Mouse (Mus musculus): ENCODE data around the gene C2cd3. TPM values are rescaled to one million over a fixed set of nuclear protein-coding genes. Genes with fewer than 3 reads are reported as not detected.

Gene C2cd3
- 1 to 10 TPM; 8.0 to 9.9 TPM for total RNA-seq (2021)

DNA sequence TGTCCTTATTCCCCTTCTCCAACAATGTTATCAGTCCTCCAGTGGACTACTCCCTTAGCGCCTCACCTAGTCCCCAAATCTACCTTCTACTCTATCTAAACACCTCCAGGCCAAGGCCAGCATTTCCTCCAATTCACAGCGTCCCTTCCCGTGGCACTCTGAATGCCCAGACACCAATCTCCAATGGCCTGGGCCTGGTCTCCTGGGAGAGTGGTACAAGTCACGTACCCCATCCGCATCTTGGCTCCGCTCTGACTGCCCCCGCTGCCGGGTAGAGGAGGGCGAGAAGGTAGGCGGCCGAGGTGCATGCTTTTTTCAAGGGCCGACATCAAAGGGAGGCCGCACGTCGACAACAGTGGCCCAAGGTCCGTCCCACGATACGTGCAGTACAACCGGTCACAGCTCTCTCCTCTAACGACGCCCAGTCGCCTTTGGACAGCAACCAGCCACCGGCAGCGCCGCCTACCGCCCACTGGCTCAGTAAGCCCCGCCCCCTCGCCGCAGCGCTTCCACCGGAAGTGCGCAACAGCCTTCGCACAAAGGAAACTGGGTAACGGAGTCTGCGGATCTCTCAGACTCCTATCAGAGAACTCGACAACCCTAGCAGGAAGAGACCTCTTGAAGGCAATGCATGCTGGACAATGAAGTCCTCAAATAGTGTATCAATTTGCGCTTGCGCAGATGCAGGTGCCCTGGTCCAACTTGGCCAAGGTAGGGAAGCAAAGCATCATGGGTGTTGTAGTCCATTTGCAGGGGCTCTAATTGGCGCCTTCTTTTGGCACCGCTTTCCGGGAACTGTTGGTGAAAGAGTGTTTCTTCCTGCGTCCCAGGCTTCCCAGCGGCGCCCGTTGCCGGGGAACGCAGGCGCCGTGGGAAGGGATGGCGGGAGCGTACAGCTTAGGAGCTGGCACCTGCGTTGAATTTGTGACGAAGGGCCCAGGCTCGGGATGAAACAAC, at the start of gene C2cd3, which contains the start of gene Ppme1:
Gene C2cd3 (plus strand): TSS at position 739 of the 957 bp plus-strand sequence.
Gene Ppme1 (minus strand): TSS at position 813 of the 957 bp plus-strand sequence.
- intact Hi-C loops (cut with DNase I) = loop anchor here (10.0 kb wide), 1 partner anchor 213 kb away; no protein-coding TSS in a partner anchor
- DNase-seq (ENCODE audit: low spot score) = peak; percentile 98

GRCm38 (mm10) chr7:100323721-100324120, 48.3 kb upstream of the C2cd3 start:
- intact Hi-C loops (cut with DNase I) = loop anchor here (2.0 kb wide), 1 partner anchor 45 kb away; no protein-coding TSS in a partner anchor
- DNase-seq (ENCODE audit: low spot score) = no peak

DNA sequence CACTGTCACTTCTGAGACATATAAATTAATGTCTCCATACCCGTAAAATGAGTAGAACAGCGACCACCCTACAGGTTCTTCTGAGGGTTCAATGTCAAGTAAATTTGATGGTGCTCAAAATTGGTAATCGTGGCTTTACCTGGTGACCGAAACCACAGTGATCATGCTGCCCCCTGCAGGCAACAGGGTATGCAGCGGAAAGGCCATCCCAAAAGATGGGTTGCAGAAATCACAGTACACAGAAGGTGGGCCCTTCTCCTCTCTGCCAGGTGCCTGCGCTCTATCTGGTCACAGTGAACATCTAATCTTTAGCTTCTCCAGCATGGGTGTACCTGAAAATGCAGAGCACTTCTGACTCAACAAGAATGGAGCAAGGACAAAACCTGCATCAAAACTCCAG, 46.6 kb upstream of the C2cd3 start:
- intact Hi-C loops (cut with DNase I) = loop anchor here (2.0 kb wide), 1 partner anchor 47 kb away; no protein-coding TSS in a partner anchor
- no peak for DNase-seq (ENCODE audit: low spot score)

GRCm38 (mm10) chr7:100327514-100327913, 44.5 kb upstream of the C2cd3 start:
- DNase-seq (ENCODE audit: low spot score) = no peak
- intact Hi-C loops (cut with DNase I) = no loop called here

DNA sequence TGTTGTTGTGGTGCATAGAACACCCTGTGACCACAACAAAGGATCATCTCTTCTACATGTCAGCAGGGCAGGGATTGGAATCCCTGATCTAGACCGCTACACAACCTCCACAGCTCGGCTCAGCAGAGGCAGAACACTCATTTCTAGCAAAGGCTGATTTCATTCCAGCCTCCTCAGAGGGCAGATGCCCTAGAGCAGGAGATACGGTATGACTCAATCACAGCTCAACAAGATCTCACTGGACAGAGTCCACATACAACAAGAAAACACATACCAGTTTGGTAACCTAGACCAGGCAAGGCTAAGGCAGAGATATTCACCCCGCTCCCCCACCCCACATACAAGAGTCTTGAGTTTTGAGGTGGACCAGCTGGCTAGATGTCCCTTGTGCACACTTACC, 43.4 kb upstream of the C2cd3 start:
- no peak for DNase-seq (ENCODE audit: low spot score)
- intact Hi-C loops (cut with DNase I) = no loop called here

DNA sequence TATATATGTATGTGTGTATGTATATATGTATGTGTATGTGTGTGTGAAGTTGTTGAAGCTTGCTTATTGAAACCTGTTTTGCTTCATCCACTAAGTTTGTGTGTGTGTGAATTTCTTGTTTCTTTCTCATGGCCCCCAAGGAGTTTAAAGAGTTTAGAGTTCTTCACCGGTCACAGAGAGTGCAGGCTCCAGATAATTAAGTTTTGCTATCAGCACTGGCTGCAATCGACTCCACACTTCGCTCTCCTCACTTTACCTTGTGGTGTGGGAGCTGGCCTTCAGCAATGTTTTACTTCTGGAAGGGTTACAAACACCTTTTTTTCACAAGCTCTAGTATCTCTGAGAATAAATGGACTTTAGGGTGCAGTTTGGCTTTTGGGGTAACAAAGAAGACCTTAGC, 40.8 kb upstream of the C2cd3 start:
- DNase-seq (ENCODE audit: low spot score) = no peak

DNA sequence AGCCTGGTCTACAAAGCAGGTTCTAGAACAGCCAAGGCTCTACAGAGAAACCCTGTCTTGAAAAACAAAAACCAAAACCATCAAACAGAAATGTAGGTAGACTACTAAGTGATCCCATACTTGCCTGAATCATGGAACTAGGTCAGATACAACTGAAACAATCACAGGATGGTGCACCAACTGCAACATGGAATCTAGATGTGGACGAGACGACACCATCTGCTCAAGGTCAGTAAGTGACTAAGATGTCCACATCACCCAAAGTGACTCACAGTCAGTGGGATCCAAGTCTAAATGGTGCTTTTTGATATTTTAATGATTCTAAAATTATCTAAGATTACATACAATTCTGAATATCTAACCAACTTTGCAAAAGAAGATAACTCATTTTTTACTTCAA, 36.1 kb upstream of the C2cd3 start:
- intact Hi-C loops (cut with DNase I) = no loop called here
- DNase-seq (ENCODE audit: low spot score) = no peak

More for the DNA sequence above, 40.8 kb upstream of the C2cd3 start:
- intact Hi-C loops (cut with DNase I) = no loop called here

DNA sequence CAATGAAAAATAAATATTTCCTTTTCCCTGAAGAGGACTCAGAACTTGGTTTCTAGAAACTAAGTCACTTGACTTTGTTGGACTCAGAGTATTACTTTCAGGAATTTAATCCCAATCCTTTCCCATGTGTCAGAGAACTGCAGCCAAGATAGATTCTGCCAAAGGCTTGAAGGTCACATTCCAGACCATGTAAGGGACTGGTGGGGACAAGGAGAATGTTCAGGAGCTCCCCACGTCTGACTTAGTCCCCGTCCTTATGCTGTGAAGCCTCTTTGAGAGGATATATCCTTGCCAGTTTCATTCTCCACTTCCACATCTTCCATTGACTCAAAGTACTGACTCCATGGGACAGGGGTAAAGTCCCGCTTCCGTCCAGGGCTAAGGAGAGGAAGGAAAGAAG, 17.0 kb upstream of the C2cd3 start:
- no peak for DNase-seq (ENCODE audit: low spot score)
- intact Hi-C loops (cut with DNase I) = no loop called here

DNA sequence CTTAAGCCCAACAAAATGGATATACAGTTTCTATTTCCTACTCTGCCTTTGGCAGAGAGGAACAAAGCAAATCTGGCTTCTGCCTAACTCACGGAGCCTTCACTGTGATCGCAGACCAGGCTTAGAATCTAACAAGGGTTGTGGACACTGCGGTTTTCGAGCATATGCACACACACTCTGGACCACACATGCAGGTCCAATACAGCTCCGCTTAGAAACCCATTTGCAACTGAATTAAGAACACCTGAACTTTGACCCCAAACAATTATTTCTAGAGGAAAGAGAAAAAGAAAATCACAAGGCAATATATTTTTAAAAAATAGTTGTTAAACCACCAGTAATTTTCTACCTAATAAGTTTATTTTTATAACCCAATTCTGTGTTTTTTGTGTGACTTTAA, 15.7 kb upstream of the C2cd3 start:
- intact Hi-C loops (cut with DNase I) = no loop called here
- DNase-seq (ENCODE audit: low spot score) = no peak

DNA sequence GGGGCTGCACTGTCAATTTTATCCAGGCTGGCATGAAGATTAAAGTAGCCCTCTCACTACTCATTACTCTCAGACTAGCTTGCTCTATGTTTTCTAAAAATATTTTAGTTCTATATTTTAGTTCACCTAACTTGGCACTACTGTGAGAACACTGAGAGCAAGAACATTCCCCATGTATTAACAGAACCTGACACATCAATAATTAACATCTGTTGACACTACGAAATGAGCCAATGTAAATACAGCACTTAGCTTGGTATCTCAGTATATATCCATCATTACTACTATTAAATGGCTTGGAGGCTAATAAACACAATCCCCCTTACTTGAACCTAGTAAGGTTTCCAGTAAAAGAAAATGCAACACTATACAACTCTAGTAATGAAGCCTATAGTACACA, 15.3 kb upstream of the C2cd3 start:
- no peak for DNase-seq (ENCODE audit: low spot score)
- intact Hi-C loops (cut with DNase I) = no loop called here

GRCm38 (mm10) chr7:100357856-100358255, 14.2 kb upstream of the C2cd3 start:
- intact Hi-C loops (cut with DNase I) = no loop called here
- DNase-seq (ENCODE audit: low spot score) = no peak

DNA sequence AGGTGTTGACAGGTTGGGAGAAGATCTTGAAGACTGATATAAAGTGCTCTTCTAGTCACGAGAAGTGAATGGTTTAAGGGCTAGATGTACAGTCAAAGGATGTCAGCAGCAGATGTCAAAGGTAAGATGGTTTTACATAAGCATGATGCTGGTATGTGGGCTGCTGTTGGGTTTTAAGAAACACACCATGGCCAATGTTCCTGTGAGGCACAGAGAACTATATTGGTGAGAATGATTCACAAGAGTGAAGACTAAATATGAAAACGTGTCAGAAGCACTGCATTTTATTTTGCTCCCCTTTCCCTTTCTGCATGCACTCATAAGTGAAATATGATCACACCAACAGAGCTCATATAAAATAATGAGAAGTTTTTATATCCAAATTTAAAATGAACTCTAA, 8.9 kb upstream of the C2cd3 start:
- intact Hi-C loops (cut with DNase I) = no loop called here
- no peak for DNase-seq (ENCODE audit: low spot score)

DNA sequence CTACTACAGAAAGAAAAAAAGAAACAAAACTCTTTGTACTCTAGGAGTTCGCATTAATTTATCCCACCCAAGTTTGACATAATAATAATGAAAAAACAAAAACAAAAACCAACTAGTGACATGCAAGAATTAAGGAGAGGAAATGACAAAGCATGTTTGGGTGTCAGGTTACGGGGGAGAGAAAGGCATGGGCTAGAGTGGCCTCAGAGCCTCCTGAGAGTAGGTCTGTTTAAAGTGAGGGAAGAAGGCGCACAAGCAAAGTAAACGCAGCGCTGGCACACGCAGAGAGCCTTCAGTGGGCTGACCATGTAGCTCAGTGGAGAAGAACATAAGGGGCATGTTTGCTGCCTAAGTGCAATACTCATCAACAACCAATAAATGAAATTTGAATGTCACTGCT, 7.1 kb upstream of the C2cd3 start:
- intact Hi-C loops (cut with DNase I) = no loop called here
- DNase-seq (ENCODE audit: low spot score) = no peak

- DNase-seq (ENCODE audit: low spot score) = no peak
- intact Hi-C loops (cut with DNase I) = loop anchor here (10.0 kb wide), 1 partner anchor 212 kb away; no protein-coding TSS in a partner anchor
Observed at GRCm38 (mm10) chr7:100372452-100372980, 483 bp downstream of the C2cd3 start.

DNA sequence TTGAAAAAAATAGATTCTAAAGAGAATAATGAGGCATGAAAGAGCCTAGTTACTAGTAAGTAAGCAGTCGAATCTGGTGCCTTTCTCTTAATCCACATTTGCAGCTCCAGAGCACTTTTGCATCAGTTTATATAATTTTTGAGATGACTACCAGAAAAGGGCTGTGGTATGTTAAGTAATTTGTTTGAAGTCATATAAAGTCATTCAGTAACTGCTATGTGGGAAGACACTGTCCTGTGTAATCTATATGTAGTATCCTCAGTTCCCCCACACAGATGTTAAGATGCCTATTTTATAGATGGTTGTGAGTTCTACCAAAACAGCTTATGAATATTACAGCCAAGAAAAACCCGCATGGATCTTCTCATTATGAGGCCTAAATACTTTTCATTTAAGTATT, 6.2 kb downstream of the C2cd3 start:
- DNase-seq (ENCODE audit: low spot score) = no peak
- intact Hi-C loops (cut with DNase I) = loop anchor here (10.0 kb wide), 1 partner anchor 207 kb away; no protein-coding TSS in a partner anchor

GRCm38 (mm10) chr7:100381161-100381560, 9.1 kb downstream of the C2cd3 start:
- intact Hi-C loops (cut with DNase I) = no loop called here
- DNase-seq (ENCODE audit: low spot score) = no peak

- intact Hi-C loops (cut with DNase I) = no loop called here
- no peak for DNase-seq (ENCODE audit: low spot score)
Observed at GRCm38 (mm10) chr7:100383207-100383606, 11.2 kb downstream of the C2cd3 start.

DNA sequence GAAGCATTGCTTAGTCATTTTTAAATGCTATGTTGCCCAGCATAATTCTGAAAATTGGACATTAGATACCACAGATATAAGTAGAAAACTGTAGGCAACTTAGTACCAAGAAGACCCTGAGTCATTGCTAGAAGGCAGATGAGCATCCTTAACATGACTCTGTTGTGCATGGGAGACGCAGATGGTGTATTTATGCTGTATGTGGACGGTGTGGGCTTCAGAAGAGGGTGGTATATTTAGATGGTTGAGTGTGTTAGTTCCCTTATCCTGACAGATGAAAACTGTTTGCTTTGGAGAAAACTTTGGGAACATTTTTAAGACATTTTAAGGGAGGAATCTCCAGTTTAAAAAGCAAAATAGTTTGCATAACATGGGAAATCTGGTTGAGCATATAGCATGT, 16.1 kb downstream of the C2cd3 start:
- intact Hi-C loops (cut with DNase I) = no loop called here

GRCm38 (mm10) chr7:100390166-100390565, 18.1 kb downstream of the C2cd3 start:
- no peak for DNase-seq (ENCODE audit: low spot score)
- intact Hi-C loops (cut with DNase I) = no loop called here

More for the DNA sequence above, 16.1 kb downstream of the C2cd3 start:
- no peak for DNase-seq (ENCODE audit: low spot score)

DNA sequence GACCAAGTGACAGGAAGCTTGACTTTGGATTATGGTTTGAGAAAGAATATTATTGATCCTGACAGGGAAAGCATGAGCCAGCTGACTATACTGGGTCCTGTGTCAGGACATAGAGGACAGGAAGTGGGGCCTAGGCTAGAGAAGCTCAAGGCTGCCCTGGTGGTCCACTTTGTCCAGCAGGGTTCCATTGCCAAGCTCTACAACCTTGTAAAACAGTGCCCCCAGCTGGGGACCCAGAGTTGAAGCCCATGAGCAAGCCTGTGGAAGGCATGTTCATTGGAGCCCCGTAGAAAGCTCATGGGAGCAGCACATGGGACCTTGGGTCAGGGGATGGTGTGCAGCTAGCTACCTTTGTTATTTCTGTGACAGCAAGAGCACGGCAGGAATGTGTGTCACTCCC, 20.2 kb downstream of the C2cd3 start:
- DNase-seq (ENCODE audit: low spot score) = no peak
- intact Hi-C loops (cut with DNase I) = no loop called here

Data from heart, postnatal 25 days (tissue).